Mouse (Mus musculus) liver, postnatal 0 days (tissue): ENCODE measurements around the gene Il18. TPM values are rescaled to one million over a fixed set of nuclear protein-coding genes. Genes with fewer than 3 reads are reported as not detected.

Experiments used
- ATAC-seq: fragments of 200-750 bp; cut with Nextera tagmentation; 2 replicates; pipeline ENCODE4 v1.8.0; 2017; ENCODE audit warnings: mild to moderate bottlenecking, moderate library complexity
- DNase-seq: peaks from one replicate; pipeline ENCODE4 v3.0.0-alpha.2; 2016
- H3K27ac ChIP-seq: fragments of 300-500 bp; sonication (generic); 2 replicates; pipeline ENCODE4 v1.5.1; 2014; ENCODE audit warnings: antibody characterized with exemption, moderate library complexity, mild to moderate bottlenecking, low read depth
- H3K27me3 ChIP-seq: fragments of 300-500 bp; sonication (generic); 2 replicates; pipeline ENCODE4 v1.6.1; 2014; ENCODE audit warnings: low read length, control low read depth, mixed read lengths; ENCODE audit not compliant: insufficient read depth
- H3K36me3 ChIP-seq: fragments of 300-500 bp; sonication (generic); replicated peaks from 2 replicates; pipeline ENCODE4 v1.6.1; 2014; ENCODE audit warnings: mild to moderate bottlenecking, control low read depth, low read length, moderate library complexity, mixed read lengths; ENCODE audit not compliant: insufficient read depth
- H3K4me1 ChIP-seq: fragments of 300-500 bp; sonication (generic); 2 replicates; pipeline ENCODE4 v1.6.1; 2014; ENCODE audit warnings: antibody characterized with exemption, mild to moderate bottlenecking, control low read depth; ENCODE audit not compliant: insufficient read depth
- H3K4me2 ChIP-seq: fragments of 300-500 bp; sonication (generic); 2 replicates; pipeline ENCODE4 v1.6.1; 2014; ENCODE audit warnings: low read depth, mild to moderate bottlenecking, low read length, moderate library complexity, mixed read lengths
- H3K4me3 ChIP-seq: fragments of 300-500 bp; sonication (generic); 2 replicates; pipeline ENCODE4 v1.5.1; 2014; ENCODE audit warnings: low read depth, low read length
- H3K9ac ChIP-seq: fragments of 300-500 bp; sonication (generic); replicated peaks from 2 replicates; pipeline ENCODE4 v1.6.1; 2014; ENCODE audit warnings: mild to moderate bottlenecking, moderate library complexity
- H3K9me3 ChIP-seq: fragments of 300-500 bp; sonication (generic); 2 replicates; pipeline ENCODE4 v1.6.1; 2016; ENCODE audit warnings: mild to moderate bottlenecking, control low read depth, low read length, mixed read lengths
- CTCF ChIP-seq: sonication (generic); IDR thresholded peaks from 2 replicates; pipeline ENCODE4 v1.5.1; 2016; ENCODE audit warnings: antibody characterized with exemption, low read depth
- EP300 ChIP-seq: IDR thresholded peaks from 2 replicates; pipeline ENCODE4 v1.6.1; 2016; ENCODE audit warnings: antibody characterized with exemption, low read depth, mild to moderate bottlenecking
- WGBS: fragments of 180-500 bp; shearing (Covaris S2); extraction: QIAGEN DNeasy Blood & Tissue Kit; methylation state at CpG from one replicate; pipeline ENCODE4 v1.1.7; 2014; ENCODE audit not compliant: insufficient replicate concordance; 5-methylcytosine and 5-hydroxymethylcytosine counted together
- polyA plus RNA-seq: library from polyadenylated mRNA; unstranded; fragments of >200 nt; fragmentation: Nextera tagmentation; extraction: Ambion mirVana; gene quantifications from 2 replicates; pipeline ENCODE4 v1.2.1, GENCODE M21; 2015

Gene Il18
- polyA plus RNA-seq, 1 experiment from 2014 or later: 19.1 TPM

- Histone ChIP-seq H3K4me2 (no peak within 1 kb of the TSS), H3K27me3 (no peaks in the 10 kb centered on the region), H3K27ac (no peak within 1 kb of the TSS), H3K9ac (no peak within 1 kb of the TSS), H3K36me3 (no peaks in the 10 kb centered on the region), H3K4me1 (no peaks in the 10 kb centered on the region), H3K9me3 (no peaks in the 10 kb centered on the region), H3K4me3 (no peak within 1 kb of the TSS)
- ATAC-seq (peak; percentile 67), DNase-seq (no peak)
- no peak for TF ChIP-seq CTCF
- no peak for TF ChIP-seq EP300
- WGBS: 84% methylated on average over 38 of the region's 38 CpGs
Measured at GRCm38 (mm10) chr9:50561145-50561917, 6.7 kb downstream of the Il18 start, which contains the start of gene Tex12. Gene Tex12 (minus strand): TSS chr9:50561325.

DNA sequence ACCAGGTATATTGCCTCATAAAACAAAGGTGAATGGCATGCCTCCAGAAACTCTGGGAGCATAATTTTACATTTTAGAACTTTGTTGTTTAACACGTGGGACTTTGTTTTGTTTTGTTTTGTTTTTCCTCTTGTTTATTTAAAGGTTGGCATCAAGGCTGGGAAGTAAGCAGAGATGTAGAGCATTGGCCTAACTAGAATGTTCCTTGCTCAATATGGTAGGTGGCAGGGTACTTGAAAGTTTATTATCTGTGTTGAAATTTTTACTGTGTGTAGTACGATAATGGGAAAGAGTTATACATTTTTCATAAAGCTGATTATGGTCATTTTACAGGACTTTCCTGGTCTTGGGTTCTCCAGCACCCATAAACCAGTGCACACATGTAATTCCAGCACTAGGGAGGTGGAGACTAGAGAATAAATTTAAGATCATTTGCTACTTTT lies 7.3 kb downstream of the Il18 start:
- ATAC-seq (no peak), DNase-seq (no peak)
- WGBS: 70% methylated on average over 2 of the region's 2 CpGs
- Histone ChIP-seq H3K36me3 (no peaks in the 10 kb centered on the region), H3K9me3 (no peaks in the 10 kb centered on the region), H3K27ac (no peak overlapping the region), H3K9ac (no peak overlapping the region), H3K4me2 (no peak overlapping the region), H3K27me3 (no peaks in the 10 kb centered on the region), H3K4me3 (no peak overlapping the region), H3K4me1 (no peaks in the 10 kb centered on the region)
- TF ChIP-seq CTCF (no peak), EP300 (no peak)

- 69% methylated on average over 7 of the region's 7 CpGs for WGBS
- H3K9me3 ChIP-seq: no peaks in the 10 kb centered on the region
- H3K27ac ChIP-seq: no peak overlapping the region
- DNase-seq (no peak), ATAC-seq (no peak)
- TF ChIP-seq CTCF (no peak), EP300 (no peak)
- no peaks in the 10 kb centered on the region for H3K4me1 ChIP-seq
- no peaks in the 10 kb centered on the region for H3K36me3 ChIP-seq
- no peak overlapping the region for H3K9ac ChIP-seq
- no peaks in the 10 kb centered on the region for H3K27me3 ChIP-seq
- H3K4me2 ChIP-seq: no peak overlapping the region
- H3K4me3 ChIP-seq: no peak overlapping the region
Measured at GRCm38 (mm10) chr9:50565173-50565572, 10.5 kb downstream of the Il18 start.

GRCm38 (mm10) chr9:50565940-50566339 lies 11.3 kb downstream of the Il18 start:
- no peaks in the 10 kb centered on the region for H3K27me3 ChIP-seq
- no peak overlapping the region for H3K27ac ChIP-seq
- H3K9ac ChIP-seq: no peak overlapping the region
- no peaks in the 10 kb centered on the region for H3K9me3 ChIP-seq
- H3K4me1 ChIP-seq: no peaks in the 10 kb centered on the region
- DNase-seq (no peak), ATAC-seq (no peak)
- WGBS: 43% methylated on average over 4 of the region's 4 CpGs
- no peak overlapping the region for H3K4me2 ChIP-seq
- H3K4me3 ChIP-seq: no peak overlapping the region
- no peaks in the 10 kb centered on the region for H3K36me3 ChIP-seq
- TF ChIP-seq EP300 (no peak), CTCF (no peak)

DNA sequence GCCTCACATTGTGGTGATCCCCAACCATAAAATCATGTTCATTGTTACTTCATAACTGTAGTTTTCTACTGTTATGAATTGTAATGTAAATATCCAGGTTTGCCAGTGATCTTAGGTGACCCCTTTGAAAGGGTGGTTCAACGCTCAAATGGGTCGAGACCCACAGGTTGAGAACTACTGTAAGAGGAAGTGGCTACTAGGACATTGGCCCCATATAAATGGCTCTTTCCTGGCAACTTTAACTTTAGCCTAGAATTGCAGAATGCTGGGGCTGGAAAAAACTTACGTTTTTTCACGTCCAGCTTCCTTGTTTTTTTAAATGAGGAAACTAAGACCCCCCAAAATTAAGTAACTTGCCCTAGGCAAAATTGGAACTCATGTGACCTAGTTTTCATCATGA lies 12.7 kb downstream of the Il18 start:
- TF ChIP-seq CTCF (no peak), EP300 (peak; percentile 22; the same call in 1 of the 2 replicates)
- DNase-seq (no peak), ATAC-seq (no peak)
- Histone ChIP-seq H3K27ac (no peak overlapping the region), H3K9ac (no peak overlapping the region), H3K4me3 (no peak overlapping the region), H3K4me2 (no peak overlapping the region), H3K9me3 (no peaks in the 10 kb centered on the region), H3K36me3 (no peaks in the 10 kb centered on the region), H3K4me1 (no peaks in the 10 kb centered on the region), H3K27me3 (no peaks in the 10 kb centered on the region)
- WGBS: 57% methylated on average over 4 of the region's 4 CpGs

DNA sequence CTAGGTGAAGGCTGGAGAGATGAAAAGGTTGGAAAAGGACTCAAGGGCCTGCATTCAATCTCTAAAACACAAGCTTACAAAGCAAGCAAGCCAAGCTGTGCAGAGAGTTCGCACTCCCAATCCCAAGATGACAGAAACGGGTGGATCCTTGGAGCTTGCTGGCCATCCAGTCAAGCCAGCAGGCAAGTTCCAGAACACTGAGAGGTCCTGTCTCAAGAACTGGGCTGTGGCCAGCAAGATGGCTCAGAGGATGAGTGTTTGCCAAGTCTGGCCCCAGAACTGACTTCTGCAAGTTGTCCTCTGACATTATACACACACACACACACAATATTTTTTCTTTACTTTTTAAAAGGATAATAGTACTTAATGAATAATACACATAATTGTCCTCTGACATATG lies 13.3 kb downstream of the Il18 start:
- Histone ChIP-seq H3K27me3 (no peaks in the 10 kb centered on the region), H3K4me2 (no peak overlapping the region), H3K4me3 (no peak overlapping the region), H3K9me3 (no peaks in the 10 kb centered on the region), H3K9ac (no peak overlapping the region), H3K36me3 (no peaks in the 10 kb centered on the region), H3K4me1 (no peaks in the 10 kb centered on the region), H3K27ac (peak overlapping the region; percentile 16; the same call in 1 of the 2 replicates)
- WGBS: 83% methylated on average over 2 of the region's 2 CpGs
- DNase-seq (no peak), ATAC-seq (no peak)
- peak; percentile 3; the same call in 1 of the 2 replicates for TF ChIP-seq EP300
- no peak for TF ChIP-seq CTCF
